Mouse (Mus musculus): ENCODE measurements at regions not wholly inside any gene's neighbourhood (a gene's known extent, or its start where the extent isn't known, plus 50 kb on each side); places are given as distances from the start of the nearest gene placed in this dataset.

- DNase-seq: no peak
These were observed 176.0 kb upstream of the Cadm1 start for GRCm38 (mm10) chr9:47353972-47354371.

- no peak for DNase-seq
These were observed 175.6 kb upstream of the Cadm1 start for GRCm38 (mm10) chr9:47354423-47354822.

- DNase-seq: no peak
These were observed 175.1 kb upstream of the Cadm1 start for GRCm38 (mm10) chr9:47354866-47355265.

GRCm38 (mm10) chr9:47357756-47358399 is 172.1 kb upstream of the Cadm1 start:
- DNase-seq: peak; percentile 35 to 43

- no peak for DNase-seq
These were observed 171.6 kb upstream of the Cadm1 start for GRCm38 (mm10) chr9:47358400-47358767.

- DNase-seq: no peak
These were observed 166.9 kb upstream of the Cadm1 start for GRCm38 (mm10) chr9:47363086-47363485.

- no peak for DNase-seq
These were observed 165.2 kb upstream of the Cadm1 start for GRCm38 (mm10) chr9:47364762-47365161.

GRCm38 (mm10) chr9:47367266-47367957 is 162.6 kb upstream of the Cadm1 start:
- DNase-seq: peak in 1 of 2 experiments; percentile 30

GRCm38 (mm10) chr9:47368015-47368901 is 161.7 kb upstream of the Cadm1 start:
- peak; percentile 57 to 60 for DNase-seq

- DNase-seq: no peak
These were observed 157.7 kb upstream of the Cadm1 start for GRCm38 (mm10) chr9:47372296-47372695.

- no peak for DNase-seq
These were observed 155.9 kb upstream of the Cadm1 start for GRCm38 (mm10) chr9:47374086-47374485.

GRCm38 (mm10) chr9:47376645-47377044 is 153.3 kb upstream of the Cadm1 start:
- no peak for DNase-seq

- no peak for DNase-seq
These were observed 151.4 kb upstream of the Cadm1 start for GRCm38 (mm10) chr9:47378541-47378940.

GRCm38 (mm10) chr9:47380361-47380760 is 149.6 kb upstream of the Cadm1 start:
- no peak for DNase-seq

- DNase-seq: no peak
These were observed 145.7 kb upstream of the Cadm1 start for GRCm38 (mm10) chr9:47384185-47384854.

GRCm38 (mm10) chr9:47386646-47387045 is 143.3 kb upstream of the Cadm1 start:
- DNase-seq: peak in 1 of 2 experiments; percentile 8

- peak in 1 of 2 experiments; percentile 7 for DNase-seq
These were observed 142.8 kb upstream of the Cadm1 start for GRCm38 (mm10) chr9:47387221-47387620.

- DNase-seq: peak; percentile 40 to 54
These were observed 142.2 kb upstream of the Cadm1 start for GRCm38 (mm10) chr9:47387716-47388300.

GRCm38 (mm10) chr9:47389901-47390300 is 140.1 kb upstream of the Cadm1 start:
- peak; percentile 45 to 47 for DNase-seq

- no peak for DNase-seq
These were observed 138.3 kb upstream of the Cadm1 start for GRCm38 (mm10) chr9:47391669-47392068.

GRCm38 (mm10) chr9:47399598-47399997 is 130.4 kb upstream of the Cadm1 start:
- DNase-seq: no peak

- DNase-seq: no peak
These were observed 129.7 kb upstream of the Cadm1 start for GRCm38 (mm10) chr9:47400117-47400823.

Measured in cerebellum, postnatal 36 days (tissue).